Mouse (Mus musculus): ENCODE results near the gene Tceal9.
"Not testable (repeated sequence)": the region's sequence is repeated elsewhere in the genome, so short reads cannot be mapped to it uniquely, and the experiment has no call there.

Tceal9 gene

DNA sequence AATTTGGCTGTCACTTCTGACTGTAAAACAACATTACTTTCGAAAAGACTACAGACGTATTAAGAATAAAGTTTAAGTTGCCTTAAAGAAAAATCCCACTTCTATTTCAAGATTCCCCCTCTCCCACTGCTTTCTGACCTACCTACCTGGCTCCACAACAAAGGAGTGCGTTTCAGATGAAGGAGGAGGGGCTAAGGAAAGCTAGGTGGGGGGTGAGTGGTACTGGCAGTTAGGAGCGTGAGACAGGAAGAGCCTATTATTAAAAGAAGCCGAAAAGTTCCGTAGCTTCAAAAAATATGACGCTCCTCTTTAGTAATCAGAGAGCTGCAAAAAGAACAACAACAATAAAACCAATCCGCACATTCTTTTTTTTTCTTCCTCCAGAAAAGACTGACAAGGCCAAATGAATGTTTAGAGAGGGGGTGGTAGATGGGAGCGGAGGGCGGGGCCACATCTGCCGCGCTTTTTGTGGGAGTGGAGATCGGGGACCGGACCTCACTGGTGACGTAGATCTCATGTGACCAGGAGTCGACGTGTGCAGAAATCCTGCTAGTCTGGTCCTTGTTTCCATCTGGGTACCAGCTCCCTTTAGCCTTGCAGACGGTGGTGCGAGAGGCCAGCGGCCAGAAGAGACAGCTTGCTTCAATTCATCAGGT, at the start of gene Tceal9:
Gene Tceal9, plus strand, starts transcription at position 506 of the 656 bp plus-strand sequence.
- peak; percentile 89 for DNase-seq (ENCODE audit: low read depth, low spot score)

DNA sequence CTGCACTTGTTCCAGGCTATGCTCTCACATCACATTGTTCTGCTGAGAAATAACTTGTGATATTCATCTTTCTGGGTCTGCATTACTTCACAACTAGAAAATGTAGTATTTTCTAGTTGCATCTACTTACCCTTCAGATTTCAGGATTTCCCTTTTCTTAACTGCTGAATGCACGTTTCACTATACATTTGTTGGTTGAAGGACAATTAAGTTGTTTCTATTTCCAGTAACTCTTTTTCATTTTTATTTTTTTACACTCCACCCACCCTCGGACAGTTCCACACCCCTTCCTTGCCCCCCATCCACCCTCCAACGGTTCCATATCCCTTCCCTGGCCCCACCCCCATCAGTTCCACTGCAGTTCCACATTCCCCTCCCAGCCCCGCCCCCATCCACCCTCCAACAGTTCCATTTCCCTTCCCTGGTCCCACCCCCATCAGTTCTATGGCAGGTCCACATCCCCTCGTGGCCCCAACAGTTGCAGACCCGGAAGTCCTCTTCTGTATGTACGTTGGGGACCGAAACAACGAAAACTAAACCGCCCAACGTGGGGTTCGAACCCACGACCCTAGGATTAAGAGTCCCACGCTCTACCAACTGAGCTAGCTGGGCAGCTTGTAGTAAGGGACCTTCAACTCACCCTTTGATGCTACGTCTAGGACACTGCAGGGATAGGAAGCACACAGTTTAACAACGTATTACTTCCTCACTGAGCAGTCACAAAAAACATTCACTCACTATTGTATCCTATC, 49.5 kb upstream of the Tceal9 start:
- peak; percentile 48 for DNase-seq (ENCODE audit: low read depth, low spot score)

DNA sequence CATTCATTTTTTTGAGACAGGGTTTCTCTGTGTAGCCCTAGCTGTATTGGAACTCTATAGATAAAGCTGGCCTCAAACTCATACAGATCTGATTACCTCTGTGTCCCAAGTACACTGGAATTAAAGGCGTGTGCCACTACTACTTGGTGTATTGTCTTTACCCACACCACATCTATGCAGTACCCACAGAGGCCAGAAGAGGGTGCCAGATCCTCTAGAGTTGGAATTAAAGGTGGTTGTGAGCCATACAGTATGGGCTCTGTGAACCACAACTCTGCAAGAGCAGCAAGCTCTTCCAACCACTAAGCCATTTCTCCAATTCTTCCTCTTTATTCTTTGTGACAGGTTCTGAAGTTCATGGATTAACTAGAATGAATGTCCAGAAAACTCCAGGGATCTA, 48.0 kb upstream of the Tceal9 start:
- DNase-seq (ENCODE audit: low read depth, low spot score), result peak; percentile 67

DNA sequence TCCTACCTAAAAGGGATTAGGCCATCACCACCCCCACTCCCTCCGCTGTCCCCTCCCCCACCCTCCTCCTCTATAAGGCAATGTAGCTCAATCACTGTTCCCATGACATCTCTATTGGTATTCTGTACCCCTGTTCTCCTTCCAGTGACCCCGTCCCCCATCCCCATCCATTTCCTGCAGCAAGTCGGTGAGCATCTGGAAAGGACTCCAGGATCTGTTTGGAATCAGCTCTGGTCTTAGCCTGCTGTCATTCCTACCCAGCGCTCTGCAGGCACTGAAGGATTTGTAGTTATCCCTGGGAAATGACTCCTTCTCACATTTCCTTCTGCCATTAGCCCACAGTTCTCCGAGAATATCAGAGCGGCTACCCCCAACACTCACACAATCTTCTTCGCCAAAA, 41.6 kb upstream of the Tceal9 start:
- no peak for DNase-seq (ENCODE audit: low read depth, low spot score)

DNA sequence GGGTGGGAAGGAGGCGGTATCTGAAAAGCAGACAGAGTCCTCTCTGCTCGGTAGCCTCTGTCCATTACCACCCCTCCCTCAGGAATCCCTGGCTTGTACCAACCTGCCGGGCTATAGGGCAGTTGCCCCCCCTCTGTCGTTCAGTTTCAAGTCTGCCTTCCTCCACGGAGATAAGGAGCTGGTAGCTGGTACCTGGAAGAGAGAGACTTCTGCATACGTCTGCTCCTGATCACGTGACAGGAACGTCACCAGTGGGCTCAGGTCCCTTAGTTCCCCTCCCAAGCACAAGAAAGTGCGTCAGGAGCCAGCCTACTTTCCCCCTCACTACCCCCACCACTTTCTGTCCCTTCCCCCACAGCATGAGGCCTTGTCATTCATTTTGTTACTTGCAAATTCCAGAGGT, 41.2 kb upstream of the Tceal9 start, which contains the start of gene Tceal5:
Gene Tceal5, minus strand, starts transcription at position 213 of the 403 bp plus-strand sequence.
- peak; percentile 62 for DNase-seq (ENCODE audit: low read depth, low spot score)

DNA sequence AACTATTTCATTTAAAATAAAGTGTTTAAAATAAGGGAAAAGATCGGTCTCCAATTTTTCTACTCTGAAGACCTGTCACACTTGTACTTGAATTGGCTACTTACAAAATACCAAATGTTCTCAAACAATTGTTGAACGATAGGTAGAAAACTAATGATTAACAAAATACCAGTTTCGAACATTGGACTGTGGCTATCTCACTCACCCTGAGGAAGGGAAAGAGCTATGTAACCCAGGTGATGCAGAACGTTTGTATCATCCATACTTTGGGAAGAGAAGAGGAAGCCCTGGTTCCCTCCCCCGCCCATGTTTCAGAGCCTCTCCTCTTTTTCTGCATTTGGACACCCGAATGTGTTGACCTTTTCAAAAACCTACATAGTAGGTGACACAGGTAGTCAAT, 40.5 kb upstream of the Tceal9 start:
- DNase-seq (ENCODE audit: low read depth, low spot score), result no peak

DNA sequence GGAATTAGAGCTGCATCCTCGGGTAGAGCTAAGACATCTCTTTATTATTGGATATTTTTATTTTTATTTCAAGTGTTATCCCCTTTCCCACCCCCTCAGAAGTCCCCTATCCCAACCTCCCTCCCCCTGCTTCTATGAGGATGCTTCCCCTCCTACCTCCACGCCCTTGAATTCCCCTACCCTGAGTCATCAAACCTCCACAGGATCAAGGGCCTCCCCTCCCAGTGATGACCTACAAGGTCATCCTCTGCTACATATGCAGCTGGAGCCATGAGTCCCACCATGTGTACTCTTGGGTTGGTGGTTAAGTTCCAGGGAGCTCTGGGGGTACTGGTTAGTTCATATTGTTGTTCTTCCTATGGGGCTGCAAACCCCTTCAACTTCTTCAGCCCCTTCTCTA, 31.5 kb upstream of the Tceal9 start:
- peak; percentile 54 for DNase-seq (ENCODE audit: low read depth, low spot score)

DNA sequence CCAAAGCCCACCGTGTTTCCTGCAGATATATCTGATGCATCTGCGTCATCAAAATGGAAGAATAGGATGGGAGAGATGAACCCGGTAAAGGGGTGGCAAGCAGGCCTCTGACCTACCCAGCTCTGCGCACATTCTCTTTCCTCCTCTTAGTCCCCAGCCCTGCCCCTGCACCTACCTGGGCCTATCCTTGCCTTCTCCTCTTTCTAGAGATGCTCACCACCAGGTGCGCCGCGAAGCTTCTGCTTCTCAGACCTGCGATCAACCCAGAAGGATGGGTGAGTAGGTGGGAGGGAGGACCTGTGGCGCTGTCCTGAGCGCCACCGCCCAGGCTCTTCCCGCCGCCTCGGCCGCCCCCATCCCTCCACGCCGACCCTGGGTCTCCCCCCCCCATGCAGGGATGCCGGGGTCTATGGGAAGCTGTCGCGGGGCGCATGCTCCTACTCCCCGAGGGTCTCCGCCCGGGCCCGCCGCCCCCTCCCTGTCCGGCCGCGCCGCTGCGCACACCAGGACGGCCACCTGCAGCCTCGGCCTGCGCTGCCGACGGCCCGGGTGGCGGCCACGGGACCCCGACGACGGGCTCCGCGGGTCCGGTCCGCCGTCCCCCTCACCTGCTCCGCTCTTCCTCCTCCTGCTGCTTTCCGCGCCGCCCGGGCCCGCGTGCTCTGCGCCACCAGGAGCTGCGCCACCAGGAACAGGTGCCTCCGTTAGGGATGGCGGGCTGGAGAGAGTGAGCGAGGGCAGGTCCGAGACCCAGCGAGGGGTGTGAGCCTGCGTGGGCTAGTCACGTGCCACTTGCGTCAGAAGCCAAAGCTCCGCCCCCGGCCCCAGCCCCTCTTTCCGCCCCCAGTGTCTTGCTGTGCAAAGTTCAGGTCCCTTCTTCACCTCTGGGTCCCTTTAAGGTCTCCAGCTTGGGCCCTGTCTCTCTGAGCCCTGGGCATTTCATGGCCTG, 29.9 kb upstream of the Tceal9 start, which contains the start of the genes Tceal7 and Bex1:
Gene Tceal7, plus strand, starts transcription at position 51 of the 949 bp plus-strand sequence.
Gene Bex1, minus strand, starts transcription at position 785 of the 949 bp plus-strand sequence.
- DNase-seq (ENCODE audit: low read depth, low spot score), result not testable (repeated sequence)

DNA sequence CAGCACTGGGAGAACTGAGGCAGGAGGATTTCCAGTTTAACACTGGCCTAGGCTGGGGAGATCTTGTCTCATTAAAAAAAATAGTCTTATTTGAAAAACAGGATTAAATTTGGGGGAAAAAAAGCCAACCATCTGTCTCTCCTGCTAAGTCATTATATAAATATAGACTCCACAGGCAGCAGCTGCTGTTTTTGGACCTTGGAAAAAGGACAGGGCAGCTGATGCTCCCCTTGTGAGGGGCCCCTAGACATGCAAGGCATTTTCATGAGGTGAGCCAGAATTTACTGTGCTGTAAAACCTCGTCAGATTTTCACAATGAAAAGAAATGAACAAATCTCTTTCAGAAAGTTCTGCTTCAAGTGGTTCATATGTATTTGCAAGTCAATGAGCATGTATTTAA, 28.6 kb upstream of the Tceal9 start:
- DNase-seq (ENCODE audit: low read depth, low spot score), result no peak

DNA sequence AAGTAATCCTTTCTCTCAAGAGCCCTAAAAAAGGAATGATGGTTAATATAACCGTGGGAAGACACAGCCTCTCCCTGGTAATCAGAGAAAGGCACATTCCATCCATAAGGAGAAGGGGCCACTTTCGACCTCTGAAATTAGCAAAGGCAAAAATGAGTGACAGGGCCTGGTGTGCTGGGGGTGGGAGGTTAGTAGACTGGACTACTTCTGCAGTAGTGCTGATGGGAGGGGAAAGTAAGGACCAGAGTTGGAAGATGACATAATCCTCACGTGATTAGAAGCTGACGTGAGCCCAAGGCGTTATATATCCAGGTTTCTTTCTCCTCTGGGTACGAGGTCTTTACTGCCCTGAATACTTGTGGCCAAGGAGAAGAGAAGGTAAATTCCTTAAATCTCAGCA, 21.2 kb upstream of the Tceal9 start:
- DNase-seq (ENCODE audit: low read depth, low spot score), result no peak

DNA sequence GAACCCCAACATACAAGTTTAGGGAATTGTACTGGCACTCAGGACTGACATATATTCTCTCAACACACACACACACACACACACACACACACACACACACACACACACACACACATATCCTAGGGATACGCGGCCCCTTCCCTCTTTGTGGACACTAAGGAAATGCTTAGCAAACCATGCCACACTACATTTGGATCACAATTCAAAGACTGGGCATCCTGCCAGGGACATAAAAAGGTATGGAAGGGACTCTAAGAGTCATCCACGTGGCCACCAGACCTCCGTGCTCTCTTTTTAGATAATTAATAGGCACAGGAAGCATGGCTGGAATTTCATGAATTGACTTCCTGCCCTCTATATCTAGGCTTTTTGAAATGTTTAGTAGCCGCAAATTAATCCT, 17.1 kb upstream of the Tceal9 start:
- DNase-seq (ENCODE audit: low read depth, low spot score), result no peak

DNA sequence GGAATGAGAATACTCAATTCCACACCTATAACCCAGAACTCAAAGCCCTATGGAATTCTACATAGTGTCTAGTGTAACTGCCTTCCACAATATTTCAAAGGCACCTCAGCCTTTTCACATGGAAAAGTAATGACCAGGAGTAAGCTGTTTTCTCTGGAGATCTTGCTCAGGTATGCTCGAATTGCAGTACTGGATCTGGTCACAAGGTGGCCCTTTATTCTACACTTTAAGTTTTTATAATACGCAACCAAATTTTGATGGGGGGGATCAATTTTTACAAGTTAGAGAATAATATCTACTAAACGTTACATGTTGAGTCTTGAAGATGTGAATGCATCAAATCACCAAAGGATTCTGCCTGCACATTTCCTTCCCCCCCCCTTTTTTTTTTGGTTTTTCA, 6.8 kb upstream of the Tceal9 start:
- peak; percentile 8 for DNase-seq (ENCODE audit: low read depth, low spot score)

DNA sequence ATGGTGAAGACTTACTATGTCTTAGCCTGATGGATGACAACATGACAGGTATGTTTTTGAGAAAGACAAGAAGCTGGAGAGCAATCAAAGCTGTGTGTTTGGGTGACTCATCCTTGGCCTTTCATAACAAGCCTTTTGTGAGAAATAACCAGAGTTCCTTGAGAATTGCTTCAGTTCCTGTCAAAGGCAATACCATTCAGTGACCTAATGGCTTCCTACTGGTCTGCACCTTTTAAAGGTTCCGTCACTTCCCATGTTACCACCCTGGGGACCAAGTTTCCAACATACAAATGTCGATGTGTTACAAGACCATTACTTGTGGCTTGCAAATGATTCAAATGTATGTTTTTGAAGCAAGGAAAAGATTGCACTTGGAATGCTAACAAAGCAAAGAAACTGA, 1.7 kb upstream of the Tceal9 start:
- no peak for DNase-seq (ENCODE audit: low read depth, low spot score)

DNA sequence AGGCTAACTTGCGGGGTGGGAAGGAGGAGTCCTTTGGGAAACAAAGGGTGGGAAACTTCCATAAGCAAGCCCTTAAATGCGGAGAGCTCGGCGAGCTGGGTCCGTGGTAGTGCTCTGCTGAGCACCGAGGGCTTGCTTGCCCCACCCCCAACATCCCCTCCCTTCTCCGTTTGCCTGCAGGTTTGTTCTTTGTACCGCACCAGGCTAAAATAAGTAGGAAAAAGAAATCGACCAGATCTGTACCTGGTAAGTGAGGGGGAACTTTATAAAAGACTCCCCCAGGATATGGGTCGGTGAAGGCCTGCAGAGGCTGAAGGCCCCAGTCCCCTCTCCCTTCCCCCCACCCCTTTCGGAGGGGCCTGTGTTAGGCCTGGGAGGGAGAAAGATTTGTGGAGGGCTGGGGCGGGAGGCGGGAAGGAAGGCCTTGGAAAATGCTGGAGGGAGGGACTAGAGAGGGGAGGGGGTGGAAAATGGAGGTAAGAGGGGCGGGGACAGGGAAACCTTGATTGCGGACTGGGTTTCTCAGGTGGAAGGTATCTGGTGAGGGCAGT, 717 bp downstream of the Tceal9 start:
- DNase-seq (ENCODE audit: low read depth, low spot score), result peak; percentile 80

DNA sequence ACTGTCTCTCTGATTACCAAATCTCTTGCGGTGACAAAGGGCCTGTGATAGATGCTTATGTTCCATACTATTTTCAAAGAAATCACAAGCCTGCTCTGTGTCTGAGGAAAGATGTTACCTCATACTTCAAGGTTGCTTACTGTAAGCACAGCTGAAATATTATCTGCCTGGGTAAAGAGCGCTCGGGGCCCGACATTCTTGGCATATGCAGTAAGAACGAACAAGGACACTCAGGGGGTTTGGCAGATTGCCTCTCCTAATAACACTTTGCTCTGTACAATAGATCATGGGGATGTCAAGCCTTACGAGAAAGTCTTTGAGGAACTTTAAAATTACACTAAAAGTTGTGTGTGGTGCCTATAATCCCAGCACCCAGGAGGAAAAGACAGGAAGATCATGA, 3.9 kb downstream of the Tceal9 start:
- no peak for DNase-seq (ENCODE audit: low read depth, low spot score)

DNA sequence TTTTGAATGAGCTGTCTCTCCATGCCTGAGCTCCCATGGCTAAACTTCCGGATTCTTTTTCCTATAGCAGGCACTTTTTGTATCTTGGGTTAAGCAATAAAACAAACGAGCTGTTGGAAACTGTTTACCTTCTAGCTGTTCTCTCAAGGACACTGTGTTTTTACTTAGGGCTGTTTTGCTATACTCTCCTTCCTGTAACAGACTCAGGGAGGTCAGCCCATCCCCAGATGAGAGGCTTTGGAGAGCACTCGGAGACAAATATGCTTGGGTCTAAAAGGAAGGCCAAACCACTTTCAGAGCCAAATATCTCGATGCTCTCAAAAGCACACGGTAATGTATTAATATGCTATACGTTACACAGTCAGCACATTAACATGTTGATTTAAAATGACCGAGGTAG, 4.8 kb downstream of the Tceal9 start:
- DNase-seq (ENCODE audit: low read depth, low spot score), result no peak

DNA sequence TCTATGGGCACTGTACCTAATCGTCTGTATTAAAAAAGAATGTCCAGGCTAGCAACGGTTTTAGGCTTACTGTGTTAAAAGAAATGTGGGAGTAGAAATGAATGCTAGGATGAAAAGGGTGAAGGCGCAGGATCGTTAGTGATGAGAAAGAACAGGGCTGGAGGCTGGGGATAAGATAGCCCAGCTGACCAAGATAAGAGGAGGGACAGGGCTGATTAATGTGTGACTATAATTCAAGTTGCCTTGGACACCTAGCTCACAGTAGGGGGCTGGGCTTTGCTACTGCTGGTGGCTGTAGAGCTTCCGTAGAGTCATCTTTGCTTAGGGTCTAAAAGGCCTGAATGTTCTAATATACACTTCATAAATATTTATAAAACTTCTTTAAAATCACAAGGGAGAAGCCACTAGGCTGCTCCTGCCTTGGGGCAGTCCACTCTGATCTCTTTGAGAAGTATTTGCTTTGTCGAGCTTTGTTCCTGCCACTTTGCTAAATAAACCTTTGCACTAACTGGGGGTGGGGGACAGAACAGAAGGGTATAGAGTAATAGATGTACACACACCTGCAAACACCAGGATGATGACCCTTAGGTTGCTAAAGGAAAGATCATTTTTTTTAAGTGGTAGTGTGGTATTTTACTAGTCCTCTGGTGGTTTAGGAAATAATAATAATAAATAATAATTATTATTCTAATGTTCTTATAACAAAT, 7.3 kb downstream of the Tceal9 start:
- DNase-seq (ENCODE audit: low read depth, low spot score), result no peak

DNA sequence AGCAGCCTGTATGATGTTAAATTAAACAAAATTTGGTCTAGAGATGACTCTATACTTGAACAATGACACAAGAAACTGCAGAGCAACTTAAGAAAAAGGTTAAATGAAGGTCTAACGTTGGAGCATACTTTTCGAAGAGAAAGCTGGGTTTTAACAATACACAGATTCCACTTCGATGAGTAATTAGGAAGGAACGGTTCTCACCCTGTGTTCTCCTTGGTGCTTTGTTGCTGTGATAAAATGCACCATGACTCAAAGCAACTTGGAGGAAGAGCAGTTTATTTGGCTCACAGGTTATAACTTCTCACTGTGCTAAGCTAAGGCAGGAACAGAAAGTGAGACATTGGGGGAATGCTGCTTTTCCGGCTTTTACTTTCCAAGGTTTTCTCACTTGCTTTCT, 22.8 kb downstream of the Tceal9 start:
- DNase-seq (ENCODE audit: low read depth, low spot score), result no peak

DNA sequence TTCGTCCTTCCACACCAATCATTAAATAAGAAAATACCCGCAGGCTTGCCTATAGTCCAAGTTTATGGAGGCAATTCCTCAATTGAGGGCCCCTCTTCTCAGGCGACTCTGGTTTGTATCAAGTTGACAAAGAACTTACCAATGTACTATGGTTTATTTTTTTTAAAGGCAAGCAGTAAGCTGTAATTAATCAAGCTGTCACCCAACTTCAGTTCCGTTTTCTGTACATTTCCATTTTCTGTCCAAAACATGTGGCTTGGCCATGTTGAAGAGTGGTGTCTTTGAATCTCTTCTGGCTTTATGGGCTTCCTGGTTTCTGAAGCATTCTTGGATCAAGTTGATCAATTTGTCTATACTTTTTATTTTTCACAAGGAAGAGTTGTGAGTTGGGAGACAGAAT, 23.3 kb downstream of the Tceal9 start:
- DNase-seq (ENCODE audit: low read depth, low spot score), result no peak

DNA sequence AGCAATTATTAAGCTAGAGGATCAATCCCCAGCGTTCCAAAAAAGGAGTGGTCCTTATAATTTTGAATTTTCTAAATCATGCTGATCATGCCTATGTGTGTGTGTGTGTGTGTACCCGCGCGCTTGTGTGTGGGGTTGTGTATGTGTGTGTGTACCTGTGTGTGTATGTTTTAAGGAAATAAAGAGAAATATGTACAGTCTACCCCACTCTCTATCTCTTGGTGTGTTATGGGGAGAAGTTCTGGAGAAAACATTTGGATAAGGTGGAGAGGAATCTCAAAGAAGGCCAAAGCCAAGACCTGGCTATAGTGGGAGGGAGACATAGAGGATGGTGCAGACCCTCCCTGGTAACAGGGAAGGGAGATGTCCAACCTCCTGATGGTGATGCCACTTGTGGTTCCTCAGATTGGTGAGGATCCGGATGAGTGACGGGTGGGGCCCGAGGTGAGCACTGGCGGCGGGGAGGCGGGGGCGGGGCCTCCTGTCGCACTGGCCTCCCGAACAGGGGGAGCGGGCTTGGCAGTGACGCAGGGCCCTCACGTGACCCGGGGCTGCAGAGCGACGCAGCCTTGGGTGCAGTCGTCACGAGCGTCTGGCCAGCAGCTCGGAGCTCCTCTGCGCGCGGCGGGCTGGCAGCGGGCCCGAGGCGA, 25.0 kb downstream of the Tceal9 start, which contains the start of gene Bex3:
Gene Bex3, plus strand, starts transcription at position 511 of the 650 bp plus-strand sequence.
- DNase-seq (ENCODE audit: low read depth, low spot score), result peak; percentile 46
